11 mouse cellular contexts compared by ENCODE assay signal in the genomic region with DNA sequence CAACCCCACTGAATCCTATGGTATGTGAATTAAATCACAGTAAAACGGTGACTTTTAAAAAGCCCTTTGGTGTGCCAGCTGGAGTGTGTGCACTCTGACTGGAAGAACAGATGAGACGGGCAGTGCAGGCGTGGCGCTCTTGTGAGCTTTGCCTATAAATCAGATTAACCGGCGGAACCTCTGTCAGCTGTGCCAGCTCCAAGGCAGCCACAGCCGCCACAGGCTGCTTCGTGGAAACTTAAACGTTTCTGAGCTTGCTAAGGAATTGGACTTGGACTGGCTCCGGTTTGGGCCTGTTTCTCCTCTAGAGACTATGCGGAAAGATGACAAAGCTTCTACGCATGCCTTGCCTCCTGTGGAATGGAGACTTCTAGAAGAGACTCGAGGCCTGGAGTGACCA.
DNase-seq lines count a peak whose midpoint lies in the region; ATAC-seq lines count a peak whose summit lies in the region.
"Had no signal": no experiment of that assay in that cellular context is flagged by ENCODE, and none has a peak within 500 bp of the region (broad histone marks: within the 10 kb centered on the region; RNA-seq: fewer than 3 reads in every experiment).

No protein-coding gene starts in this region.

- H3K9ac ChIP-seq in hindbrain, embryonic 13.5 days = no peak overlapping the region

- H3K36me3 ChIP-seq in hindbrain, embryonic 13.5 days = no peaks in the 10 kb centered on the region
- H3K36me3 ChIP-seq in hindbrain, embryonic 10.5 days = no peaks in the 10 kb centered on the region

- no peaks in the 10 kb centered on the region for H3K9me3 ChIP-seq in hindbrain, embryonic 13.5 days
- H3K9me3 ChIP-seq in hindbrain, embryonic 10.5 days = no peaks in the 10 kb centered on the region

- WGBS in hindbrain, embryonic 13.5 days = 58% methylated on average over 13 of the region's 13 CpGs
- WGBS in hindbrain, embryonic 10.5 days = 87% methylated on average over 13 of the region's 13 CpGs

- H3K4me1 ChIP-seq in hindbrain, embryonic 13.5 days (replicated peaks) = peaks cover 58% of the 10 kb centered on the region
- peaks cover 23% of the 10 kb centered on the region for H3K4me1 ChIP-seq in hindbrain, embryonic 10.5 days (replicated peaks)

- H3K4me2 ChIP-seq in hindbrain, embryonic 13.5 days = no peak overlapping the region

- no peak overlapping the region for H3K27ac ChIP-seq in hindbrain, embryonic 13.5 days
- no peak overlapping the region for H3K27ac ChIP-seq in hindbrain, embryonic 10.5 days

- DNase-seq in hindbrain, embryonic 10.5 days (ENCODE audit: low spot score) = no peak
- DNase-seq in adipocyte (ENCODE audit: low spot score) = peak; percentile 29
- DNase-seq in adrenal gland, postnatal 25 days = peak; percentile 37
- DNase-seq in mesoderm, embryonic 11.5 days (ENCODE audit: low read depth, low spot score) = peak; percentile 66
- DNase-seq in thymus, postnatal 36 days = no peak
- DNase-seq: cerebellum, postnatal 14 days; right cerebral cortex, postnatal 25 days had no signal

- H3K27me3 ChIP-seq in hindbrain, embryonic 13.5 days = peaks cover 29% of the 10 kb centered on the region
- H3K27me3 ChIP-seq in hindbrain, embryonic 10.5 days (ENCODE audit: insufficient read depth, poor library complexity, severe bottlenecking) = peaks cover 40% of the 10 kb centered on the region
- H3K27me3 ChIP-seq: Patski had no signal

- 0 out of 2 replicates have a peak, but pooled peaks have one; percentile 18 for ATAC-seq in hindbrain, embryonic 13.5 days (ENCODE audit: low FRiP score)
- ATAC-seq in granulocyte monocyte progenitor cell, adult 5-6 weeks (replicated peaks; ENCODE audit: poor library complexity, severe bottlenecking) = no peak
- ATAC-seq: intestine, embryonic 16.5 days; Patski had no signal

- no peak overlapping the region for H3K4me3 ChIP-seq in hindbrain, embryonic 13.5 days
- no peak overlapping the region for H3K4me3 ChIP-seq in hindbrain, embryonic 10.5 days

Comparison
In these comparisons a context has a peak if more than half of its experiments do, and no peak if none do; other contexts are left out.
1. DNase-seq: peak in adipocyte (single experiment), adrenal gland, postnatal 25 days (single experiment) and mesoderm, embryonic 11.5 days (single experiment); none in hindbrain, embryonic 10.5 days (single experiment) and thymus, postnatal 36 days (0 of 2).